Mouse (Mus musculus) ES-Bruce4 (cell line): ENCODE results near the gene Ift43. TPM values are rescaled to one million over a fixed set of nuclear protein-coding genes. Genes with fewer than 3 reads are reported as not detected.

Experiments used
- H3K27ac ChIP-seq: 2 replicates; pipeline ENCODE4 v1.5.1; 2012; ENCODE audit warnings: low read length, inconsistent platforms; ENCODE audit not compliant: insufficient read depth
- H3K27me3 ChIP-seq: 2 replicates; pipeline ENCODE4 v1.6.1; 2012; ENCODE audit warnings: mild to moderate bottlenecking, low read length, inconsistent platforms; ENCODE audit not compliant: control insufficient read depth, poor library complexity, insufficient read depth, severe bottlenecking
- H3K36me3 ChIP-seq: 2 replicates; pipeline ENCODE4 v1.6.1; 2012; ENCODE audit warnings: inconsistent platforms, mild to moderate bottlenecking, low read length, moderate library complexity; ENCODE audit not compliant: control insufficient read depth, poor library complexity, insufficient read depth, severe bottlenecking
- H3K4me1 ChIP-seq: one replicate; pipeline ENCODE4 v1.8.1; 2011; ENCODE audit warnings: low read length; ENCODE audit not compliant: control insufficient read depth, insufficient read depth
- H3K4me3 ChIP-seq: 2 replicates; pipeline ENCODE4 v1.5.1; 2011; ENCODE audit warnings: low read depth, mild to moderate bottlenecking, low read length
- H3K9ac ChIP-seq: 2 replicates; pipeline ENCODE4 v1.6.1; 2012; ENCODE audit warnings: low read depth, mild to moderate bottlenecking, inconsistent platforms; ENCODE audit not compliant: poor library complexity, severe bottlenecking
- H3K9me3 ChIP-seq: replicated peaks from 2 replicates; pipeline ENCODE4 v1.6.1; 2012; ENCODE audit warnings: mild to moderate bottlenecking, low read length, inconsistent platforms; ENCODE audit not compliant: control insufficient read depth, poor library complexity, insufficient read depth, severe bottlenecking
- CTCF ChIP-seq: IDR thresholded peaks from one replicate; pipeline ENCODE4 v1.8.1; 2011; ENCODE audit warnings: low read depth, low read length
- EP300 ChIP-seq: IDR thresholded peaks from 2 replicates; pipeline ENCODE4 v1.6.1; 2011; ENCODE audit warnings: low read depth, low read length; ENCODE audit not compliant: insufficient read depth
- POLR2A ChIP-seq: IDR thresholded peaks from one replicate; pipeline ENCODE4 v1.8.1; 2011; ENCODE audit warnings: low read length; ENCODE audit not compliant: insufficient read depth
- polyA plus RNA-seq: library from polyadenylated mRNA; stranded (reverse); fragments of >200 nt; gene quantifications from 2 replicates; pipeline ENCODE4 v1.2.4, GENCODE M21; 2011; ENCODE audit warnings: low read depth; ENCODE audit not compliant: missing spikeins, insufficient read depth, insufficient read length

Gene Ift43
- polyA plus RNA-seq, 1 experiment = 44.2 TPM

GRCm38 (mm10) chr12:86129696-86130095 lies 47.4 kb downstream of the Ift43 start:
- no peak overlapping the region for H3K27ac ChIP-seq
- H3K27me3 ChIP-seq = no peaks in the 10 kb centered on the region
- TF ChIP-seq CTCF = no peak
- TF ChIP-seq EP300 = no peak
- no peak for TF ChIP-seq POLR2A
- no peaks in the 10 kb centered on the region for H3K4me1 ChIP-seq
- H3K4me3 ChIP-seq = no peak overlapping the region
- no peaks in the 10 kb centered on the region for H3K9me3 ChIP-seq
- no peak overlapping the region for H3K9ac ChIP-seq
- H3K36me3 ChIP-seq = no peaks in the 10 kb centered on the region

GRCm38 (mm10) chr12:86132799-86133198 lies 50.5 kb downstream of the Ift43 start:
- TF ChIP-seq EP300 = no peak
- no peak for TF ChIP-seq CTCF
- TF ChIP-seq POLR2A = no peak
- Histone ChIP-seq H3K9me3 (no peaks in the 10 kb centered on the region), H3K27me3 (no peaks in the 10 kb centered on the region), H3K4me3 (no peak overlapping the region), H3K9ac (no peak overlapping the region), H3K36me3 (no peaks in the 10 kb centered on the region), H3K27ac (no peak overlapping the region), H3K4me1 (no peaks in the 10 kb centered on the region)

GRCm38 (mm10) chr12:86135691-86136090 lies 53.4 kb downstream of the Ift43 start:
- TF ChIP-seq CTCF = no peak
- no peak for TF ChIP-seq POLR2A
- TF ChIP-seq EP300 = no peak
- Histone ChIP-seq H3K27me3 (no peaks in the 10 kb centered on the region), H3K4me3 (no peak overlapping the region), H3K27ac (no peak overlapping the region), H3K9me3 (no peaks in the 10 kb centered on the region), H3K36me3 (no peaks in the 10 kb centered on the region), H3K9ac (no peak overlapping the region), H3K4me1 (no peaks in the 10 kb centered on the region)

GRCm38 (mm10) chr12:86138696-86139095 lies 56.4 kb downstream of the Ift43 start:
- H3K36me3 ChIP-seq = no peaks in the 10 kb centered on the region
- H3K4me3 ChIP-seq = no peak overlapping the region
- no peaks in the 10 kb centered on the region for H3K9me3 ChIP-seq
- no peak overlapping the region for H3K27ac ChIP-seq
- H3K27me3 ChIP-seq = no peaks in the 10 kb centered on the region
- TF ChIP-seq EP300 (no peak), POLR2A (no peak), CTCF (no peak)
- no peak overlapping the region for H3K9ac ChIP-seq
- H3K4me1 ChIP-seq = no peaks in the 10 kb centered on the region

GRCm38 (mm10) chr12:86142389-86142788 lies 60.0 kb downstream of the Ift43 start:
- Histone ChIP-seq H3K27me3 (no peaks in the 10 kb centered on the region), H3K9me3 (no peaks in the 10 kb centered on the region), H3K4me3 (no peak overlapping the region), H3K9ac (no peak overlapping the region), H3K36me3 (no peaks in the 10 kb centered on the region), H3K27ac (no peak overlapping the region), H3K4me1 (no peaks in the 10 kb centered on the region)
- no peak for TF ChIP-seq EP300
- TF ChIP-seq CTCF = no peak
- no peak for TF ChIP-seq POLR2A

GRCm38 (mm10) chr12:86146246-86146645 lies 63.9 kb downstream of the Ift43 start:
- Histone ChIP-seq H3K4me3 (no peak overlapping the region), H3K4me1 (no peaks in the 10 kb centered on the region), H3K27ac (no peak overlapping the region), H3K9ac (no peak overlapping the region), H3K9me3 (no peaks in the 10 kb centered on the region), H3K36me3 (no peaks in the 10 kb centered on the region), H3K27me3 (no peaks in the 10 kb centered on the region)
- TF ChIP-seq EP300 (no peak), CTCF (no peak), POLR2A (no peak)

GRCm38 (mm10) chr12:86148271-86148670 lies 65.9 kb downstream of the Ift43 start:
- no peak overlapping the region for H3K9ac ChIP-seq
- TF ChIP-seq EP300 (no peak), POLR2A (no peak), CTCF (no peak)
- no peaks in the 10 kb centered on the region for H3K4me1 ChIP-seq
- no peaks in the 10 kb centered on the region for H3K9me3 ChIP-seq
- H3K27ac ChIP-seq = no peak overlapping the region
- H3K4me3 ChIP-seq = no peak overlapping the region
- H3K27me3 ChIP-seq = no peaks in the 10 kb centered on the region
- H3K36me3 ChIP-seq = no peaks in the 10 kb centered on the region
